Mouse (Mus musculus): ENCODE data around the gene Gpr157. TPM values are rescaled to one million over a fixed set of nuclear protein-coding genes. Genes with fewer than 3 reads are reported as not detected.

Gpr157 gene
- polyA plus RNA-seq (2014; fragmentation: Illumina TruSeq; extraction: RNeasy Lipid Tissue Mini Kit (QIAGEN cat#74804); ENCODE audit: low read depth, low replicate concordance): 27.7 TPM

GRCm38 (mm10) chr4:150087161-150087889 lies at the start of gene Gpr157:
Gene Gpr157, plus strand, starts transcription at chr4:150087365.

DNA sequence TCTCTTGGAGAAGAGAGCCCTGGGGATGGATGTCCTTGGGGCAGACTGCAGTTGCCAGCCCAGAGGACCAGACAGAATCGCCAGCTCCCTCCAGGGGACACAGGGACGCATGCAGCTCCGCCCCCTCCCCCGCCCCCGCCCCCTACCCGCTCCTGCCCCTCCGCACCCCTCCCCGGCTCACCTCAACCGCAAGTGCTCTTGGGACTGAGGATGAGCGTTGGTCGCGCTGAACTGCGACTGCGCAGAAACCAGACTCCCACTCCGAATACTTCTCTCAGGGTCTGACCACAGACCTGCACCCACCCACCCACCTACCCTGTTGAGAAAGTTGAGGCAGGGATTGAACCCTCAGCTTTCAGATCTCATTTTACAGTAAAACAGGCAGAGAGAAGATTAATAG lies 31.9 kb downstream of the Gpr157 start, which contains the start of gene Slc2a5:
TSS of gene Slc2a5 (plus strand) at position 229 of the 400 bp plus-strand sequence.

Other genes starting within 250 kb of the Gpr157 start
- 30.6 TPM for gene Spsb1, start 132.3 kb upstream of the Gpr157 start, polyA plus RNA-seq (2014; fragmentation: Illumina TruSeq; extraction: RNeasy Lipid Tissue Mini Kit (QIAGEN cat#74804); ENCODE audit: low read depth, low replicate concordance)
- 24.8 TPM for gene H6pd, start 78.3 kb upstream of the Gpr157 start, polyA plus RNA-seq (2014; fragmentation: Illumina TruSeq; extraction: RNeasy Lipid Tissue Mini Kit (QIAGEN cat#74804); ENCODE audit: low read depth, low replicate concordance)
- not detected for gene Slc2a5, start 31.9 kb downstream of the Gpr157 start, polyA plus RNA-seq (2014; fragmentation: Illumina TruSeq; extraction: RNeasy Lipid Tissue Mini Kit (QIAGEN cat#74804); ENCODE audit: low read depth, low replicate concordance)
- not detected for gene Slc2a7, start 61.6 kb downstream of the Gpr157 start, polyA plus RNA-seq (2014; fragmentation: Illumina TruSeq; extraction: RNeasy Lipid Tissue Mini Kit (QIAGEN cat#74804); ENCODE audit: low read depth, low replicate concordance)
- gene Car6, start 114.0 kb downstream of the Gpr157 start, polyA plus RNA-seq (2014; fragmentation: Illumina TruSeq; extraction: RNeasy Lipid Tissue Mini Kit (QIAGEN cat#74804); ENCODE audit: low read depth, low replicate concordance): not detected
- 234 TPM for gene Eno1, start 149.4 kb downstream of the Gpr157 start, polyA plus RNA-seq (2014; fragmentation: Illumina TruSeq; extraction: RNeasy Lipid Tissue Mini Kit (QIAGEN cat#74804); ENCODE audit: low read depth, low replicate concordance)
- 29.1 TPM for gene Rere, start 194.3 kb downstream of the Gpr157 start, polyA plus RNA-seq (2014; fragmentation: Illumina TruSeq; extraction: RNeasy Lipid Tissue Mini Kit (QIAGEN cat#74804); ENCODE audit: low read depth, low replicate concordance)

Measured in heart, adult 10 weeks (tissue).